Mouse (Mus musculus) lung, adult 2 months (tissue): ENCODE results near the gene Nisch.

Experiments
- CTCF ChIP-seq: fragments of 200-500 bp; IDR thresholded peaks from 2 replicates; pipeline ENCODE4 v1.5.1; 2011; ENCODE audit warnings: mild to moderate bottlenecking, low read length, control low read depth; ENCODE audit not compliant: insufficient read depth
- POLR2A ChIP-seq: fragments of 200-500 bp; IDR thresholded peaks from 2 replicates; pipeline ENCODE4 v1.6.1; 2011; ENCODE audit warnings: low read depth, mild to moderate bottlenecking, control low read depth, low read length, borderline replicate concordance; ENCODE audit errors: extremely low read depth

DNA sequence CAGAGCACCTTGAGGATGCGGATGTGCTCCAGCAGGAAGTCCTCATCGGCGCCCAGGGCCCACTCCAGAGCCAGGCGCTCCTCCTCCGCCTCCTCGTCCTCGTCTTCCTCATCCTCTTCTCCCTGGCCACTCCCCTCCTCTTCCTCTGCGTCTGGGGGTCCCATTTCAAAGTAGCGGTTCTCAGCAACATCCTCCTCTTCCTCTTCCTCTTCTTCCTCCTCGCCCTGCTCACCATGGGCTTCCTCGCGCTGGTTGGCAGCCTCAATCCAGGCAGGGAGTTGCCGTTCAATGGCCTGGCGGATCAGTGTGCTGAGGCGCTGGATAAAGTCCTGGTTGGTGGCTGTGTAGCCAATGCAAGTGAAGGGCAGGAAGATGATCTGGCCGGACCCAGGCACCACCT, 39.5 kb downstream of the Nisch start:
- no peak for TF ChIP-seq POLR2A
- no peak for TF ChIP-seq CTCF
